Mouse (Mus musculus) thymus, postnatal 4 days (tissue): Measurements from ENCODE around the gene Pald1.
A peak's percentile ranks its signal among the peaks of the same experiment; 100 is the strongest.

ENCODE experiments used
- DNase-seq: peaks from one replicate; pipeline ENCODE4 v3.0.0; 2021

Pald1 gene

GRCm38 (mm10) chr10:61325782-61326328, 57.5 kb downstream of the Pald1 start:
- DNase-seq = no peak

- no peak for DNase-seq
Observed at GRCm38 (mm10) chr10:61324717-61325116, 58.6 kb downstream of the Pald1 start.

GRCm38 (mm10) chr10:61318527-61318926, 64.8 kb downstream of the Pald1 start:
- DNase-seq = no peak

- DNase-seq = no peak
Observed at GRCm38 (mm10) chr10:61315324-61315880, 67.9 kb downstream of the Pald1 start.

- no peak for DNase-seq
Observed at GRCm38 (mm10) chr10:61313750-61314149, 69.6 kb downstream of the Pald1 start.

GRCm38 (mm10) chr10:61312754-61313153, 70.6 kb downstream of the Pald1 start:
- no peak for DNase-seq

GRCm38 (mm10) chr10:61312159-61312558, 71.2 kb downstream of the Pald1 start:
- no peak for DNase-seq

GRCm38 (mm10) chr10:61308706-61309320, 74.5 kb downstream of the Pald1 start:
- no peak for DNase-seq

- DNase-seq = peak; percentile 33
Observed at GRCm38 (mm10) chr10:61305928-61306590, 77.3 kb downstream of the Pald1 start.

GRCm38 (mm10) chr10:61304046-61304445, 79.3 kb downstream of the Pald1 start:
- DNase-seq = no peak

GRCm38 (mm10) chr10:61300996-61301395, 82.3 kb downstream of the Pald1 start:
- no peak for DNase-seq

- peak; percentile 78 for DNase-seq
Observed at GRCm38 (mm10) chr10:61297477-61297876, 85.9 kb downstream of the Pald1 start, which contains the start of gene Prf1. Gene Prf1, plus strand, starts transcription at chr10:61297833.

- DNase-seq = peak; percentile 26
Observed at GRCm38 (mm10) chr10:61296713-61297445, 86.5 kb downstream of the Pald1 start.

- no peak for DNase-seq
Observed at GRCm38 (mm10) chr10:61294242-61294641, 89.1 kb downstream of the Pald1 start.

- no peak for DNase-seq
Observed at GRCm38 (mm10) chr10:61290479-61290878, 92.9 kb downstream of the Pald1 start.

- DNase-seq = no peak
Observed at GRCm38 (mm10) chr10:61290016-61290415, 93.3 kb downstream of the Pald1 start.

- no peak for DNase-seq
Observed at GRCm38 (mm10) chr10:61286246-61286645, 97.1 kb downstream of the Pald1 start.

GRCm38 (mm10) chr10:61285271-61285670, 98.1 kb downstream of the Pald1 start:
- no peak for DNase-seq

- no peak for DNase-seq
Observed at GRCm38 (mm10) chr10:61284309-61284708, 99.0 kb downstream of the Pald1 start.

GRCm38 (mm10) chr10:61281115-61281514, 102.2 kb downstream of the Pald1 start:
- DNase-seq = no peak

- no peak for DNase-seq
Observed at GRCm38 (mm10) chr10:61277918-61278674, 105.2 kb downstream of the Pald1 start.

GRCm38 (mm10) chr10:61277051-61277450, 106.3 kb downstream of the Pald1 start:
- DNase-seq = no peak
